Mouse (Mus musculus): ENCODE data around the gene Tnfaip6. TPM values are rescaled to one million over a fixed set of nuclear protein-coding genes. Genes with fewer than 3 reads are reported as not detected.

Tnfaip6 gene
- polyA plus RNA-seq, 1 experiment: not detected

- WGBS: 60% methylated on average over 5 of the region's 5 CpGs
- TF ChIP-seq CTCF (IDR thresholded peaks at IDR 0.05; ENCODE audit: insufficient read depth, low read depth, low read length) (no peak), POLR2A (IDR thresholded peaks at IDR 0.05; ENCODE audit: insufficient read depth, low read depth, low read length) (no peak)
- no peak overlapping the region for H3K27ac ChIP-seq (ENCODE audit: insufficient read depth, low read depth, low read length)
- H3K4me3 ChIP-seq (ENCODE audit: insufficient read depth, low read depth, low read length): no peak overlapping the region
- H3K4me1 ChIP-seq (ENCODE audit: control insufficient read depth, insufficient read depth, low read length): no peaks in the 10 kb centered on the region
Observed at GRCm38 (mm10) chr2:52042714-52043113, 4.9 kb downstream of the Tnfaip6 start.

- TF ChIP-seq POLR2A (IDR thresholded peaks at IDR 0.05; ENCODE audit: insufficient read depth, low read depth, low read length) (no peak), CTCF (IDR thresholded peaks at IDR 0.05; ENCODE audit: insufficient read depth, low read depth, low read length) (no peak)
- WGBS: 82% methylated on average over 11 of the region's 11 CpGs
Observed at GRCm38 (mm10) chr2:52043485-52043884, 5.7 kb downstream of the Tnfaip6 start.

GRCm38 (mm10) chr2:52046032-52046431 lies 8.2 kb downstream of the Tnfaip6 start:
- TF ChIP-seq POLR2A (IDR thresholded peaks at IDR 0.05; ENCODE audit: insufficient read depth, low read depth, low read length): no peak
- no peak for TF ChIP-seq CTCF (IDR thresholded peaks at IDR 0.05; ENCODE audit: insufficient read depth, low read depth, low read length)
- H3K4me1 ChIP-seq (ENCODE audit: control insufficient read depth, insufficient read depth, low read length): no peaks in the 10 kb centered on the region
- WGBS: 92% methylated on average over 5 of the region's 5 CpGs

More at GRCm38 (mm10) chr2:52043485-52043884, 5.7 kb downstream of the Tnfaip6 start:
- H3K4me3 ChIP-seq (ENCODE audit: insufficient read depth, low read depth, low read length): no peak overlapping the region
- no peaks in the 10 kb centered on the region for H3K4me1 ChIP-seq (ENCODE audit: control insufficient read depth, insufficient read depth, low read length)
- no peak overlapping the region for H3K27ac ChIP-seq (ENCODE audit: insufficient read depth, low read depth, low read length)

GRCm38 (mm10) chr2:52050823-52051222 lies 13.0 kb downstream of the Tnfaip6 start:
- WGBS: 96% methylated on average over 11 of the region's 11 CpGs
- no peak for TF ChIP-seq CTCF (IDR thresholded peaks at IDR 0.05; ENCODE audit: insufficient read depth, low read depth, low read length)
- no peak for TF ChIP-seq POLR2A (IDR thresholded peaks at IDR 0.05; ENCODE audit: insufficient read depth, low read depth, low read length)
- no peaks in the 10 kb centered on the region for H3K4me1 ChIP-seq (ENCODE audit: control insufficient read depth, insufficient read depth, low read length)
- H3K4me3 ChIP-seq (ENCODE audit: insufficient read depth, low read depth, low read length): no peak overlapping the region
- H3K27ac ChIP-seq (ENCODE audit: insufficient read depth, low read depth, low read length): no peak overlapping the region

More at GRCm38 (mm10) chr2:52046032-52046431, 8.2 kb downstream of the Tnfaip6 start:
- H3K27ac ChIP-seq (ENCODE audit: insufficient read depth, low read depth, low read length): no peak overlapping the region
- H3K4me3 ChIP-seq (ENCODE audit: insufficient read depth, low read depth, low read length): no peak overlapping the region

GRCm38 (mm10) chr2:52052335-52052734 lies 14.5 kb downstream of the Tnfaip6 start:
- Histone ChIP-seq H3K4me3 (ENCODE audit: insufficient read depth, low read depth, low read length) (no peak overlapping the region), H3K27ac (ENCODE audit: insufficient read depth, low read depth, low read length) (no peak overlapping the region), H3K4me1 (ENCODE audit: control insufficient read depth, insufficient read depth, low read length) (no peaks in the 10 kb centered on the region)
- TF ChIP-seq CTCF (IDR thresholded peaks at IDR 0.05; ENCODE audit: insufficient read depth, low read depth, low read length) (no peak), POLR2A (IDR thresholded peaks at IDR 0.05; ENCODE audit: insufficient read depth, low read depth, low read length) (no peak)
- 60% methylated on average over 4 of the region's 4 CpGs for WGBS

GRCm38 (mm10) chr2:52053502-52053901 lies 15.7 kb downstream of the Tnfaip6 start:
- WGBS: 61% methylated on average over 5 of the region's 5 CpGs
- no peak overlapping the region for H3K27ac ChIP-seq (ENCODE audit: insufficient read depth, low read depth, low read length)

GRCm38 (mm10) chr2:52055616-52056015 lies 17.8 kb downstream of the Tnfaip6 start:
- no peaks in the 10 kb centered on the region for H3K4me1 ChIP-seq (ENCODE audit: control insufficient read depth, insufficient read depth, low read length)
- no peak overlapping the region for H3K27ac ChIP-seq (ENCODE audit: insufficient read depth, low read depth, low read length)
- WGBS: 79% methylated on average over 4 of the region's 4 CpGs
- H3K4me3 ChIP-seq (ENCODE audit: insufficient read depth, low read depth, low read length): no peak overlapping the region
- TF ChIP-seq CTCF (IDR thresholded peaks at IDR 0.05; ENCODE audit: insufficient read depth, low read depth, low read length): no peak

More at GRCm38 (mm10) chr2:52053502-52053901, 15.7 kb downstream of the Tnfaip6 start:
- TF ChIP-seq CTCF (IDR thresholded peaks at IDR 0.05; ENCODE audit: insufficient read depth, low read depth, low read length) (no peak), POLR2A (IDR thresholded peaks at IDR 0.05; ENCODE audit: insufficient read depth, low read depth, low read length) (no peak)
- H3K4me1 ChIP-seq (ENCODE audit: control insufficient read depth, insufficient read depth, low read length): no peaks in the 10 kb centered on the region
- no peak overlapping the region for H3K4me3 ChIP-seq (ENCODE audit: insufficient read depth, low read depth, low read length)

GRCm38 (mm10) chr2:52057099-52057498 lies 19.3 kb downstream of the Tnfaip6 start:
- 93% methylated on average over 1 of the region's 1 CpGs for WGBS
- TF ChIP-seq CTCF (IDR thresholded peaks at IDR 0.05; ENCODE audit: insufficient read depth, low read depth, low read length): no peak
- TF ChIP-seq POLR2A (IDR thresholded peaks at IDR 0.05; ENCODE audit: insufficient read depth, low read depth, low read length): no peak
- Histone ChIP-seq H3K4me3 (ENCODE audit: insufficient read depth, low read depth, low read length) (no peak overlapping the region), H3K27ac (ENCODE audit: insufficient read depth, low read depth, low read length) (no peak overlapping the region), H3K4me1 (ENCODE audit: control insufficient read depth, insufficient read depth, low read length) (no peaks in the 10 kb centered on the region)

- TF ChIP-seq CTCF (IDR thresholded peaks at IDR 0.05; ENCODE audit: insufficient read depth, low read depth, low read length) (no peak), POLR2A (IDR thresholded peaks at IDR 0.05; ENCODE audit: insufficient read depth, low read depth, low read length) (no peak)
- H3K4me1 ChIP-seq (ENCODE audit: control insufficient read depth, insufficient read depth, low read length): no peaks in the 10 kb centered on the region
- H3K27ac ChIP-seq (ENCODE audit: insufficient read depth, low read depth, low read length): no peak overlapping the region
- H3K4me3 ChIP-seq (ENCODE audit: insufficient read depth, low read depth, low read length): no peak overlapping the region
Observed at GRCm38 (mm10) chr2:52057681-52058080, 19.9 kb downstream of the Tnfaip6 start.

- Histone ChIP-seq H3K4me1 (ENCODE audit: control insufficient read depth, insufficient read depth, low read length) (peaks cover 7% of the 10 kb centered on the region; the same call in 1 of the 2 replicates), H3K27ac (ENCODE audit: insufficient read depth, low read depth, low read length) (no peak overlapping the region), H3K4me3 (ENCODE audit: insufficient read depth, low read depth, low read length) (no peak overlapping the region)
- 79% methylated on average over 1 of the region's 1 CpGs for WGBS
- no peak for TF ChIP-seq CTCF (IDR thresholded peaks at IDR 0.05; ENCODE audit: insufficient read depth, low read depth, low read length)
- no peak for TF ChIP-seq POLR2A (IDR thresholded peaks at IDR 0.05; ENCODE audit: insufficient read depth, low read depth, low read length)
Observed at GRCm38 (mm10) chr2:52068641-52069040, 30.8 kb downstream of the Tnfaip6 start.
